Mouse (Mus musculus): ENCODE data around the gene Dgkg.

Dgkg gene

GRCm38 (mm10) chr16:22434530-22434929 is 222.5 kb downstream of the Dgkg start:
- no peak for DNase-seq (ENCODE audit: low spot score)

- no peak for DNase-seq (ENCODE audit: low spot score)
These were observed 223.1 kb downstream of the Dgkg start for GRCm38 (mm10) chr16:22433944-22434343.

- no peak for DNase-seq (ENCODE audit: low spot score)
These were observed 225.2 kb downstream of the Dgkg start for GRCm38 (mm10) chr16:22431773-22432172.

- no peak for DNase-seq (ENCODE audit: low spot score)
These were observed 225.7 kb downstream of the Dgkg start for GRCm38 (mm10) chr16:22431335-22431734.

- no peak for DNase-seq (ENCODE audit: low spot score)
These were observed 226.6 kb downstream of the Dgkg start for GRCm38 (mm10) chr16:22430211-22430951.

- DNase-seq (ENCODE audit: low spot score): no peak
These were observed 227.6 kb downstream of the Dgkg start for GRCm38 (mm10) chr16:22429377-22429776.

GRCm38 (mm10) chr16:22428853-22429341 is 228.1 kb downstream of the Dgkg start:
- peak; percentile 51 for DNase-seq (ENCODE audit: low spot score)

- DNase-seq (ENCODE audit: low spot score): no peak
These were observed 230.2 kb downstream of the Dgkg start for GRCm38 (mm10) chr16:22426866-22427265.

- DNase-seq (ENCODE audit: low spot score): no peak
These were observed 234.8 kb downstream of the Dgkg start for GRCm38 (mm10) chr16:22422256-22422655.
